Mouse (Mus musculus): ENCODE results near the gene Fgfr2.

Fgfr2 gene

DNA sequence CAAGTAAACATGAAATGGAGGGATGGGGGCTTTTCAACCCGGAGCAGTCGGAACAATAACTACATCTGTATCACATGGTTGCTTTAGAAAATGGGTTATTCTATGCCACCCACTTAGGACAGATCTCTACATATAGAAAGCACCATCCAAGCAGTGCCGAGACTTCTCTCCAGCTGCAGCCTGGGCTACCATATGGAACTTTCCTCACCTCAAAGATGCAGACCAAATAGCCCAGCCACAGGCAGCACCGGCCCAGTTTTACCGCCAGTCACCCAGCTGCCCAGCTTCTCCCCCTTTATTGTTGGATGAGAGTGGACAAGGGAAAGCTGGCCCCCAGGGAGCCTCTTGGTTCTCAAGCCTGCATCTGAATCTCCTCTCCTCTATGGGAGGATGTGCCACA is 1172.0 kb downstream of the Fgfr2 start:
- DNase-seq (ENCODE audit: low spot score) = no peak

GRCm38 (mm10) chr7:131937611-131938010 is 1185.5 kb downstream of the Fgfr2 start:
- DNase-seq (ENCODE audit: low spot score) = no peak

DNA sequence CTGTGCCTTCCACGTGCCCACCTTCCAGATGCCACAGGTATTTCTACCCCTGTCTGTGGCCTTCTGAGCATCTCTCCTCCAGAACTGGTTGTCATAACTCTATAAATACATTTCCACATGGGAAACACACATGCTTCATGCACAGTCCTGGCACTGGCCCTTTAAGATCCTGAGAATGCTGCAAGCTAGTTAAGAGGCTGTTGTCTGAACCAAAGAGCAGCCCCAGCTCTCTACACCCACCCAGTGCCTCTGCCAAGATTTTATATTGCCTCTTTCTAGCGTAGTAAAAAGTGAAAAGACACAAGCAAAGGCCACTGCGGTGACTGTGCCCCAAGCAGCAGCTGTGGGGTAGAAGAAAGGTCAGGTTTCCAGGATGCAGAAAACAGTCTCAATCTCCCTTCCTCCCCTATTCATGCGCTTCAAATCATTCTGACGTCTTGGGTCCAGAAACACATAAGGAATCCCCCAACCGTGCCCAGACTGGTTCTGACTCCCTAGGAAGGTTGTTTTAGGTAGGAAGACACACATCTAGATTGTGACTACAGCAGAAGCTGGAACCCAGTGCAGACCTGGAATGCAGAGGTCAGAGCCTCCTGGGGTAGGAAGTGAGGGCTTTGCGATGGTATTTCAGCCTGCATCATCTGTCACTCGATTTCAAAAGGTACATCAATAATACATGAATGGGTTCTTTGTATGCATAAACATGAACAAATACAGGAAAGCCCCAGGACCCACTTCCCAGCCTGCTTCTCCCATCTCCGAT is 1195.7 kb downstream of the Fgfr2 start:
- no peak for DNase-seq (ENCODE audit: low spot score)

DNA sequence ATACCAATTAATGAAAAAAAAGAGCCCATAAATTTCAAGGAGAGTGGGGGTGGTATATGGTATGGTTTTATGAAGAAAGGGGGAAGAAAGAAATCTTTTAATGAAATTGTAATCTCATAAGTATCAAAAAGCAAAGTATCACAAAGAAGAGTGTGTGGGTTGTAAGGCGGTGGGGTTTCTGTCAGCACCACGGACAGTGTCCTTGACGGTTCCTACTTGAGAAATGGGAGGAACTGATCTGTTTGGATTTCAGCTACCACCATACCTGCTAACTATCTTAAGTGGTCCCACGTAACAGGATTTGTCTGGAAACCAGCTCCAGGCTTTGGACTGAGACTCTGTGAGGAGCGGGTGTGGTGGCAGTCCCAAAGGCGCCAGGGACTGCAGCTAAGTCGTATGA is 1205.8 kb downstream of the Fgfr2 start:
- no peak for DNase-seq (ENCODE audit: low spot score)

DNA sequence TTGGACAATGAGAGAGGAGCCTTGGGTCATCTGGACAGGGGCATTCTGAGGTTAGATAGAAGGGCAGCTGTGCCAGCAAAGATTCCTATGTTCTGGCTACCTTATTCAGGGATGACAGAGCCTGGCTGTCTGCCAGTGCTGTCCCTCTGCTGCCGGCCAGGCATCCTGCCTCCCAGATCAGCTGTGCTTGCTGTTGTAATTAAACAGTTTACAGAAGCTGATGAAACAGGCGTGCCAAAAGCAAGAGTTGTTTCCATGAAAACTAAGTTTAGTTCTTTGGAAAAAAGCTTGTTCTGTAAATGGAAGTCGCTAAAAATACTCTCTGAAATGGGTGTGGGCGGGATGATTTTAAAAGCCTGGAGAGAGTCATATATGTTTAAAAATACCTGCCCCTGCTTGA is 1213.5 kb downstream of the Fgfr2 start:
- no peak for DNase-seq (ENCODE audit: low spot score)

GRCm38 (mm10) chr7:131906499-131907190 is 1216.5 kb downstream of the Fgfr2 start:
- no peak for DNase-seq (ENCODE audit: low spot score)

GRCm38 (mm10) chr7:131899356-131899755 is 1223.8 kb downstream of the Fgfr2 start:
- DNase-seq (ENCODE audit: low spot score) = peak; percentile 39

DNA sequence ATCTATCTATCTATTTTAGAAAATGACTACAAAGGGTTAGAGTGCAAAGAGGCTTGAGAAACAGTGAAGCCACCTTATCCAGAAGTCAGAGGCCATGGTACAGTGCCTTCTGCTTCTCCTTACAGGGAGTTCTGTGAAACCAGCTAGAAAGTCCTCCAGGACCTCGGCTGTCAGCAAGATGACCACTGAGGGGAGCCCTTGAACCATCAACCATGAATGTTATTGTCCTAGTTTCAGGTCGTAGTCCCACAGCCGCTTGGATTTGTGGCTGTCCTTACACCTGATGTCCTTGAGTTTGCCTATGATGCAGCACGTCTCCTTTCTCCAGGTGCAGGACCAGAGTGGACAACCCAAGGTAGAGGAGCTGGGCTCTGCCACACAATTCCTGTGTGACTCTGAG is 1225.9 kb downstream of the Fgfr2 start:
- DNase-seq (ENCODE audit: low spot score) = no peak

GRCm38 (mm10) chr7:131882824-131883223 is 1240.3 kb downstream of the Fgfr2 start:
- DNase-seq (ENCODE audit: low spot score) = no peak

DNA sequence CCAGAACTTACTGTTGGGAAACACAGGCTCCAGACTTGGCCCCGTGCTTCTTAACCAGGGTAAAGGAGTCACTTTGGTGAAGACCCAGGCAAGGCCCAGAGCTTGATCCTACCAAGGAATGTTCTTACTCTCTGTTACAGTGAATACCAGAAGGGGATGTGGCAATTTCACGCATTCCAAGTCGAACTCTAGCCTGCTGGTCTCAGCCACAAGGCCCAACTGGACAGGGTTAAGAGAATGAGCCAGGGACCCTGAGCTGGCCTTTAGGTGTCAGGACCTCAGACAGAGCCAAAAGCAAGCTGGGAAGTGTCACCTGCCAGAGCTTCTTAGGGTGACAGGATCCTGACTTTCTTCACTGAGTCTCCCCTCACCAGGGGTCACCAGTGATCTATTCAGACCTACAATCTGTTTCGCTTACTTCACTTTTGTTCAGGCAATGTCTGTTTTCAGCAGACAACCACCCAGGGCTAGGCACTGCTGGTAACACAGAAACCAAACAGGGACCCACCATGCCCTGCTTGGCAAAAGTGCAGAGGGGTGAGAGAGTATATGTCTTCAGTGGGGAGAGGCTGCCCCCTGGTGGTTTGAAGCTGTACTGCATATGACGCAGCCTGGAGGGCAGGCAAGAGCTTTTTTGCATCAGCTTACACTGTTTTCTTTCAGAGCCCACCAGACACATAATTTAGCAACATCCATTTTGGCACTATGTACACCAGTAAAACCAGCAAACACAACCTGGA is 1241.1 kb downstream of the Fgfr2 start:
- DNase-seq (ENCODE audit: low spot score) = peak; percentile 57

GRCm38 (mm10) chr7:131880150-131880549 is 1243.0 kb downstream of the Fgfr2 start:
- peak; percentile 55 for DNase-seq (ENCODE audit: low spot score)

GRCm38 (mm10) chr7:131878846-131879245 is 1244.3 kb downstream of the Fgfr2 start:
- no peak for DNase-seq (ENCODE audit: low spot score)

DNA sequence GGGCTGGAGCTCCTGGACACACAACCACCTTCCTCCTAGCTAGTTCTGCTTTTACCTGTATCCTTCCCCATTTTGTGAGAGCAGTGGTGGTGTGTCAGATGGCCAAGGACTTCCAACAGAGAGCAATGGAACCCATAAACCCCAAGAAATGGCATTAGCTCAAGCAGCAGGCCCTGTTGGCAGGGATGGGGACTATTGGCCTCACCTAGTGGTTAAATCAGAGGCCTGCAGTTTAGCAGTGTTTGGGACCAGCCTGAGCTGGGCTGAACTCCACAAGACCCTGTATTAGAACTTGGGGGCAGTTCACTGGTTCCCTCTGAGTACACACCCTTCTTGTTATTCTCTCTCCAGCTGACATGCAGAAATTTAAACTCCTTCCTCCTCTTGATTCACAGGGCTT is 1262.0 kb downstream of the Fgfr2 start:
- DNase-seq (ENCODE audit: low spot score) = no peak

DNA sequence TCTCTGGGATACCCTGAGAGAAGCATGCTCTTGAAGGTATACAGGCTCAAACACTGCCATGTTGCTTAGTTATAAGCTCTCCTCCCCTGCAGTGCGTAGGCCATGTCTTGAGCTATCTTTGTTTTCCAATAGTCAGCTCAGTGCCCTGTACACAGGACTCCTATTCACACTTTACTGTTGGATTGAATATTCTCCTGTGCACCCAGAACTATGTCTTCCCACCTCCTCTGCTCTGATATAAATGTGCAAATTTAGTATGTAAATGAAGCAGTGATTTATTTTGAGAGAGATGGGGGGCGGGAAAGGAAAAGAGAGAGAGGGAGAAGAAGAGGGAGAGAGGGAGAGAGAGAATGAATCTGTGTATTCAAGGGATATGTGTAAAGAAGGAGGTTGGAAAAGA is 1267.5 kb downstream of the Fgfr2 start:
- no peak for DNase-seq (ENCODE audit: low spot score)

- no peak for DNase-seq (ENCODE audit: low spot score)
Observed at GRCm38 (mm10) chr7:131850579-131850978, 1272.6 kb downstream of the Fgfr2 start.

DNA sequence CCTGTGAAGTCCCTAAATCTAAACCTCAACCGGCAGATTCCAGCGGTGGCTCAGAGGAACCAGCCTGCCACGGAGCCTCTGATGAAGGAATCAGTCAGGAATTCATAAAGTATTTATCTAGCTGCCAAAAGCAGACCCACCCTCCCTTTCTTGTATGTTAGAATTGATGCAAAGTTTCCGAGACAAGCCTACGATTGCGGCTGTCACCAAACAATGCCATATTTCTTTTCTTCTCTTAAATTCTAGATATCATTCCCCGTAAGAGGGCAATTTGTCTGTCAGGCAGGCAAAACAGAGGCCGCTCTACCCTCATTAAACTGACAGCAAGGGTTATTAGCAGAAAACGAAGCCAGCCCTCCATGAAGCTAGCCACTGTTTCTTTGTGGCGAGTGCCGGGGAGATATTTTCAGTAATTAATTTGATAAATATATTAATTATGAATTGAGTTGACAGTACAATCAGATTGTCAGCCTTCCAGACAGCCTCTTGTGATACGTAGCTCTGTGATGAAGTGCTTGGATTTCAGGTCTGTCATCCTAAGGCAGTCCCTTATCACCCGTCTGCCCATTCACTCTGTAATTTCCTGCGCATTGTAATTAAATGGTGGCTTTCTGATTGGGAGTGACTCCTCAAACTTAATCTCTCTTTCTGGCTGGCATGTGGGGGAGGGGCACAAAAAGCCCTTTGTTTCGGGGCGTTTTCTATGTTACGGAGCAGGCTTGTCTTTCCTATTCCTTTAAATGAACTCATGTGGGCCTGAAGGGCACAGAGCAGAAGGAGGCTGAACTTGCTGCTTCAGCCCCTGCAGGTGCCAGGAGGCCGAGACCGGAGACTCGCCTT is 1276.9 kb downstream of the Fgfr2 start:
- no peak for DNase-seq (ENCODE audit: low spot score)

DNA sequence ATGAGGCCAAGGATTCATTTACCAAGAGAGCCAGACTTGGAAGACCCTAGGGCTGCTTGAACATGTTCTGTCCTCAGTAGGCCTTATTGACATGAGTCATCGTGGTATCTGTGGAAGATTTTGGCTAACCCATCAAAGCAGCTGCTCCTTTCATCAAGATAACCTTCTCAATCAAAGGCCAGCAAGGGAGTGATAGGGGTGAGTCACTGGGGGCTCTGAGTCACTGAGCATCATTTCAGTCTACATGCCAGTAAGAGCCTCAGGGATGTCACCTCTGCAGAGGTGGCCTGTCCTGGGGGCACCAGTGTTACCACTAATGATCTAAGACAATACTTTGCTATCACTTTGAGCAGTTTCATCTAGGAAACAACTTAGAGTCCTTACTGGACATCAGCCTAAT is 1292.9 kb downstream of the Fgfr2 start:
- no peak for DNase-seq (ENCODE audit: low spot score)

- DNase-seq (ENCODE audit: low spot score) = no peak
Observed at GRCm38 (mm10) chr7:131826811-131827210, 1296.3 kb downstream of the Fgfr2 start.

DNA sequence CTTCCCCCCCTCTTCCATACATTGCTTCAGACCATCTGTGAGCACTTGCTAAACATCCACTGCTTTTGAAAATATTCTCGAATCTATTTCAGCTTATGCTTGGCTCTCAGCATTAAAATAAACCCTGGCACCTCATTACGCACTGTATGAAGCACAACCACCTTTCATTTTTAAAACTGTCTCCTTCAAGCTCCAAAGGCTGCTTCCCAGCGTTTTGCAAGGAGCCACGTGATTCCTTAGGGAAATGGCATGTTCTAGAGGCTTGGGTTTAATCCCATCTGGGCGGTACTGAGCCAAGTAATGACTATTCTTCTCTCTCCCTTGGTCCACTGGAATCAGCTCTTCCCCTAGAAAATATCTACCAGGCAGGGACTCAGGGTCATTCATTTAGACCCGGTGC is 1305.2 kb downstream of the Fgfr2 start:
- no peak for DNase-seq (ENCODE audit: low spot score)

GRCm38 (mm10) chr7:131816641-131817040 is 1306.5 kb downstream of the Fgfr2 start:
- DNase-seq (ENCODE audit: low spot score) = no peak

- DNase-seq (ENCODE audit: low spot score) = no peak
Observed at GRCm38 (mm10) chr7:131812116-131812515, 1311.0 kb downstream of the Fgfr2 start.

DNA sequence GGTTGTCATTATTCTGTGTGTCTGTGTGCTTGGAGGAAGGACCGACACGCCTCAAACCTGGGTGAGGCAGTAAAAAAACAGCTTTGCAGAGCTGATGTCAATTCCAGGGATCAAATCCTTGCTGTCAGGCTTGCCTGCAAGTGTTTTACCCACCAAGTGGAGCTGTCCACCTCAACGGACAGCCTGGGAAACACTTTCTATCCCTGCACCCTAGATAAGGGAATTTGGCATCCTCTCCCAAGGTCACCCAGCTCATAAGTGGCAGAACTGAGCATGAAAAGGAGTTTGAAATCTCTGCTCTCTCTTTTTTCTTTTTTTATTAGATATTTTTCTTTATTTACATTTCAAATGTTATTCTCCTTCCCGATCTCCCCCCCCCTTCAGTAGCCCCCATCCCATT is 1312.2 kb downstream of the Fgfr2 start:
- no peak for DNase-seq (ENCODE audit: low spot score)

Measured in lung, postnatal 25 days (tissue).